Mouse (Mus musculus): ENCODE measurements at regions not wholly inside any gene's neighbourhood (a gene's known extent, or its start where the extent isn't known, plus 50 kb on each side); places are given as distances from the start of the nearest gene placed in this dataset.

DNA sequence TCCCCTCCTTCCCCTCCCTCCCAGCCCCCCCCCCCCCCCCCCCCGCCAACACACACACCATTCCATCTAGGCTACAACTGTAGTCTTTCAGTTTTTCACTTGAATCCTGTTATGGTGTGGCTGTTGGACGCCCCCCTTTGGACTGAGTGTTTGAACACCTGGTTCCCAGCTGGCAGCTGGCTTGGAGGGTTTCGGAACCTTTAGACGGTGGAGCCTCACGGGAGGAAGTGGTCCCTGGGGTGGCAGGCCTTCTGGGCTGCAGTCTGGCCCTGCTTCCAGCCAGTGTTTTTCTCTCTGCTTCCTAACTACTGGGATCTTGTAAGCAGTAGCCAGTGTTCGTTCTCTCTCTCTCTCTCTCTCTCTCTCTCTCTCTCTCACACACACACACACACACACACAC, 101.4 kb upstream of the Arid2 start:
- 26% methylated on average over 5 of the region's 6 CpGs for WGBS
- no peaks in the 10 kb centered on the region for H3K27me3 ChIP-seq
- no peaks in the 10 kb centered on the region; the same call in 1 of the 2 replicates for H3K9me3 ChIP-seq
- no peak overlapping the region for H3K9ac ChIP-seq
- H3K36me3 ChIP-seq, result no peaks in the 10 kb centered on the region
- no peak overlapping the region for H3K4me3 ChIP-seq
- H3K4me2 ChIP-seq, result no peak overlapping the region
- ATAC-seq (ENCODE audit: insufficient number of reproducible peaks, insufficient read depth, low FRiP score, low TSS enrichment, low read depth), result no peak
- peaks cover 4% of the 10 kb centered on the region for H3K4me1 ChIP-seq
- H3K27ac ChIP-seq, result no peak overlapping the region

DNA sequence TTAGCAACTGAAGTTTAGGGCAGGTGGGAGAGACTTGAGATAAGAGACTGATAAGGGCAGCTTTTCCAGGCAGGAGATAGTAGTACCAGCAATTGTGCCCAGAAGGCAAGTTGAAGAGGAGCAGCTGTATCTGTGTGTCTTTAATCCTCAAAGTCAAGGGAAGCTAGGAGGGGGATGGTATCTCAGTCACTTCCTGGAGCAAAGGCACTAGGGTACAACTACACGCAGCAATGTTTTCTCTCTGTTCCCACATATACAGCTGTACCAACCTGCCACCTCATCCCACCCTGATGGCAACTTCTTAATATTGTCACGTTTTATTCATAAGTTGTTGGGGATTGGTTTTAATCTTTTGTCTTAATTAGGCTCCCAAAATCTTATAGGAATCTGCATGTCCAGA, 97.8 kb upstream of the Arid2 start:
- no peak overlapping the region for H3K4me2 ChIP-seq
- H3K4me3 ChIP-seq, result no peak overlapping the region
- H3K36me3 ChIP-seq, result no peaks in the 10 kb centered on the region
- no peaks in the 10 kb centered on the region; the same call in 1 of the 2 replicates for H3K9me3 ChIP-seq
- WGBS, result 75% methylated on average over 2 of the region's 2 CpGs
- no peak overlapping the region for H3K9ac ChIP-seq
- H3K4me1 ChIP-seq, result peaks cover 4% of the 10 kb centered on the region
- H3K27me3 ChIP-seq, result no peaks in the 10 kb centered on the region
- ATAC-seq (ENCODE audit: insufficient number of reproducible peaks, insufficient read depth, low FRiP score, low TSS enrichment, low read depth), result no peak
- no peak overlapping the region for H3K27ac ChIP-seq

DNA sequence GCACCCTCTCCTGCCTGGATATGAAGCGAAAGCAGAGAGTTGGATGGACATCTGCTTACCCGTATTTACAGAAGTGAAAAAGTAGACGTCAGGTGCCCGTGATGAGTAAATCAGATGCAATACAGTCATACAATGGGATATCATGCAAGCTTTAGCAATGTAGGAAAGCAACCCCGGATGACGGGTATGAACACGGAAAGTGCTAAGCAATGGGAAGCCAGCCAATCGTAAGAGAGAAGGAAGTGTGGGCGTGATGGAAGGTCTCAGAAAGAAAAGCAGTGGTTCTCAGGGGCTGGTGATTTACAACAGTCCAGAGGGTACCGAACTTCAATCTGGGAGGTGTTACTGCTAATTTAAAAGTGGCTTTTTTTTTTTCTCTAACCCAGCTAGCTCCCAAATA, 89.9 kb upstream of the Arid2 start:
- H3K27ac ChIP-seq, result no peak overlapping the region
- no peak overlapping the region for H3K4me2 ChIP-seq
- H3K27me3 ChIP-seq, result no peaks in the 10 kb centered on the region
- no peak for ATAC-seq (ENCODE audit: insufficient number of reproducible peaks, insufficient read depth, low FRiP score, low TSS enrichment, low read depth)
- H3K9ac ChIP-seq, result no peak overlapping the region
- H3K9me3 ChIP-seq, result no peaks in the 10 kb centered on the region
- no peaks in the 10 kb centered on the region for H3K4me1 ChIP-seq
- no peaks in the 10 kb centered on the region for H3K36me3 ChIP-seq
- no peak overlapping the region for H3K4me3 ChIP-seq
- 80% methylated on average over 10 of the region's 10 CpGs for WGBS

DNA sequence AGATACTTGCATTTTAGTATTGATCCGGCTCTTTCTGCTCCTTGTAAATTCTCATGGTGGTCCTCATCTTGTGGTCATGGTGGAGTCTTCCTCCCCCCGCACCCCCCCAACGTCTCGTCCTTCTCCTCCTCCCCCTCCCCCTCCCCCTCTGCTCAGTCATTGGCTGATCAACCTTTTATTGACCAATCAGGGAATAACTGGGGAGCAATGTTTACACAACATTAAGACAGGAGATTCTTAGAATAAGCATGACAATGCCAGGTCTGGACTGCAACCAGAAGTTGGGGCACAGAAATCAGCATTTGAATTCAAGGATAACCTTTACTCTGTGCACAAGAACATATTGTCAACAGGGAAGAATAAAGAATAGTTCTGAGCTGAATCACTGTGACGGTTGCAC, 89.4 kb upstream of the Arid2 start:
- H3K36me3 ChIP-seq, result no peaks in the 10 kb centered on the region
- no peaks in the 10 kb centered on the region for H3K9me3 ChIP-seq
- H3K4me1 ChIP-seq, result no peaks in the 10 kb centered on the region
- H3K9ac ChIP-seq, result no peak overlapping the region
- H3K27me3 ChIP-seq, result no peaks in the 10 kb centered on the region
- H3K4me3 ChIP-seq, result no peak overlapping the region
- WGBS, result 51% methylated on average over 5 of the region's 5 CpGs
- ATAC-seq (ENCODE audit: insufficient number of reproducible peaks, insufficient read depth, low FRiP score, low TSS enrichment, low read depth), result no peak
- H3K4me2 ChIP-seq, result no peak overlapping the region
- H3K27ac ChIP-seq, result no peak overlapping the region

DNA sequence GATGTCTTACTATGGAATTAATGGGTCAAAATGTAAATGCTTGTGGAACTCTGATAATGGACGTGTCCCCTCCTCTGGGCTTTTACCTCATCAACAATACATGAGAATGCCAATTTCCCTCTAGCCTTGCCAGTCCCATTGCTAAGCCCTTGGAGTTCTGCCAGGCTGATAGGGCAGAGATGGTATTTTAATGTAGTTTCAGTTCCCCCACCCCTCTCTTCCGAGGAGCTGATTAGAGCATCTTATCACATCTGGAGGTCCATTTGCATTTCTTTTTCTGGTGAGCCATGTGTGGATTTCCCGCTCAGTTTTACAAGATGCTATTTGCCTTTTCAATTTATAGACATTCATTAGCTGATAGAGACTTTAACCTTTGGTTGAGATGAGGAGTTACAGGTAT, 86.0 kb upstream of the Arid2 start:
- Histone ChIP-seq H3K27ac (no peak overlapping the region), H3K4me2 (no peak overlapping the region), H3K4me3 (no peak overlapping the region), H3K4me1 (0 out of 2 replicates have a peak, but pooled peaks cover 2% of the 10 kb centered on the region), H3K27me3 (no peaks in the 10 kb centered on the region), H3K36me3 (no peaks in the 10 kb centered on the region), H3K9ac (no peak overlapping the region), H3K9me3 (no peaks in the 10 kb centered on the region)
- WGBS, result 81% methylated on average over 3 of the region's 3 CpGs
- ATAC-seq (ENCODE audit: insufficient number of reproducible peaks, insufficient read depth, low FRiP score, low TSS enrichment, low read depth), result no peak

DNA sequence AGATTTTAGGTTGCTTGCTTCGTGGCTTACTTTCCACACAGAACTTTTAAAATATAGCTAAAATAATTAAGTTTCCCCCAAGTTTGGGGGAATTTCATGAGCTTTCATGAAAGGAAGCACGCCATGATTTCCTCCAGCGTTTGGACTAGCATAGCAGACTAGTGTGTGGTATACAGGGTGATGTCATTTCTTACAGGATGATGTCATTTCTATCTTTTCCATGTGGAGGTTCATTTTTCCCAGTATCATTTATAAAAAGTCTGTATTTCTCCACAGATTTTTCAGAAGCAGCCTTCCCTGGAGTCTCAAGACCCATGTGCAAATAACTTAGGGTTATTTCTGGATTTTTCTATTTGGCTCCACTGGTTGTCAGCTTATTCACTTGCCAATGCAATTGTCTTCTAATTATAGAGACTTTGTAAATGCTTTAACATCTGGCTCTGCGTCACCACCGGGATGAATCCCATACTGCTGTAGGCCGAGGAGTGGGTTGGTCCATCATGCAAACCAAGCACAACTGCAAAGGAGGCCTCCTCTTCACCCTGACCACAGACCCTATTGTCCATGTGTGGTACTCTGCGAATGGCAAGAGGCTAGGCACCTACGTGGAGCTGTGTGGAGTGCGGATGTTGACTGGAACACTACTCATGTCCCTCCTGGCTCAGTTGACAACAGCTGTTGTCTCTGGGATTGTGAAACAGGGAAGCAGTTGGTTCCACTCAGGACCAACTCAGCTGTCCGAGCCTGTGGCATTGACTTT, 85.4 kb upstream of the Arid2 start:
- 0 out of 2 replicates have a peak, but pooled peaks cover 2% of the 10 kb centered on the region for H3K4me1 ChIP-seq
- H3K4me3 ChIP-seq, result no peak overlapping the region
- no peak for ATAC-seq (ENCODE audit: insufficient number of reproducible peaks, insufficient read depth, low FRiP score, low TSS enrichment, low read depth)
- no peak overlapping the region for H3K4me2 ChIP-seq
- H3K27ac ChIP-seq, result no peak overlapping the region
- H3K9ac ChIP-seq, result no peak overlapping the region
- WGBS, result 85% methylated on average over 10 of the region's 10 CpGs
- no peaks in the 10 kb centered on the region for H3K36me3 ChIP-seq
- no peaks in the 10 kb centered on the region for H3K27me3 ChIP-seq
- H3K9me3 ChIP-seq, result no peaks in the 10 kb centered on the region

DNA sequence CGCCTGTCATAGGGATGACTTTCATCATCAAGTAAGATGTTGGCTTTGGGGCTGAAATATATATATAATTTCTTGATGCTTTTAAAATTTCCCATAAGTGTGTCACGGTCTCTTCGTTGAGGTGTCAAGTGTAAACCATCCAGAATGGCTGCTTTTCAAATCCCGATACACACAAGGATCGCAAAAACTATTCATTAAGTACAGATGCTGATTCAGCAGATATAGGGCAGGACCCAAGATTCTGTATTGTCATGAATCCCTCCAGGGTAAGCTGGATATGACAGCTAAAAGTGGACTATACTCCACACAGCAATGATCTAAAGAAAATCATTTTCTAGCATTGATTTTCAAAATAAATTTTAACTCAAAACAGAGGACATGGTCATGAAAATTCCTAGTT, 83.1 kb upstream of the Arid2 start:
- no peak overlapping the region for H3K27ac ChIP-seq
- H3K4me2 ChIP-seq, result no peak overlapping the region
- H3K9ac ChIP-seq, result no peak overlapping the region
- WGBS, result 94% methylated on average over 5 of the region's 5 CpGs
- no peak for ATAC-seq (ENCODE audit: insufficient number of reproducible peaks, insufficient read depth, low FRiP score, low TSS enrichment, low read depth)
- H3K4me1 ChIP-seq, result 0 out of 2 replicates have a peak, but pooled peaks cover 2% of the 10 kb centered on the region
- H3K36me3 ChIP-seq, result no peaks in the 10 kb centered on the region
- no peaks in the 10 kb centered on the region for H3K27me3 ChIP-seq
- H3K9me3 ChIP-seq, result no peaks in the 10 kb centered on the region
- no peak overlapping the region for H3K4me3 ChIP-seq

DNA sequence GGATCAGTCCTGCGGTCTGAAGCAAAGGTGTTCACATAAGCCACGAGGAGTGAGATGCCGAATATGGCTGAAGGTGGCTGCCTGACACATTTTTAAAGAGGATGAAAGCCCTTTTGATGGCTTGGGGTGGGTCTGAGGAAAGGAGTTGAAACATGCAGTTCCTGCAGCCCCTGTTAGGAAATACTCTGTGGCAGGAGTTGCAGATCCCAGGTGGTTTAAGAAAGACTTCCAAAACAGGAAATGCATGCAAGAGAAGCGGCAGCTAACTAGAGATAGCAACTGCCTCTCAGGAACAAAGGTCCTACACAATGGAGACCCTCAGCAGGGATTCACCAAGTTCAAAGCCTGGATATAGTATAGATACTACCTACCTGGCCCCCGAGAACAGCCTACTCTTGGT, 82.7 kb upstream of the Arid2 start:
- Histone ChIP-seq H3K27me3 (no peaks in the 10 kb centered on the region), H3K9me3 (no peaks in the 10 kb centered on the region), H3K36me3 (no peaks in the 10 kb centered on the region), H3K9ac (no peak overlapping the region), H3K4me2 (no peak overlapping the region), H3K4me1 (0 out of 2 replicates have a peak, but pooled peaks cover 2% of the 10 kb centered on the region), H3K27ac (no peak overlapping the region), H3K4me3 (no peak overlapping the region)
- no peak for ATAC-seq (ENCODE audit: insufficient number of reproducible peaks, insufficient read depth, low FRiP score, low TSS enrichment, low read depth)
- WGBS, result 82% methylated on average over 5 of the region's 5 CpGs

DNA sequence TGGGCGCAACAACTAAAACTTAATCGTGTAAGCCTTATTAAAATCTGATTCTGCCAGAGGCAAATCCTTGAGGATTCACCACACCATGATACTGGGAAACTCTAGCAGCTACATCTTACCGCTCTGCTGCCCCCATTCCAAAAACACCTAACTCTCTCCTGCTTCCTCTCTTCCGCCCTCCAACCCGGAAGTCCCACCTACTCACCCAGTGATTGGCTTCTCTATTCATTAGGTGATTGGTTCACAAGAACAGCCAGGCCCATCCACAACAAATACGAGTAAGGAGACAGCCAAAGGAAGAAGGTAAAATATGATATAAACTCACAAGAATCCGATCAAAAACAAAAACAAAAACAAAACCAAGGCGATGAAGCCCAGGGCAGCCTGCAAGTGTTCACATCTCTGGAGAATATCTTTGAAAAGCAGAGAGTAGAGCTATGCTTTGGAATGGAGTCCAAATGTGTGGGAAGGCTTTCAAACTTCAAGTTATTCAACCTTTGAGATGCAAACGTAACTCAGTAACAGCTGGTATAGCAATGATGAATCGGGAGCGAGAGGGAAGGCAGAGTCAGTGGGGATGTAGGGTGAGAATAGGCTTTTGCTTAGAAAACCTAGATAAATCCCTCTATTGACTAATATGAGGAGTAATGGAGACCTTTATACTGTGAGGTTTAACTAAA, 76.5 kb upstream of the Arid2 start:
- Histone ChIP-seq H3K4me2 (no peak overlapping the region), H3K4me3 (no peak overlapping the region), H3K4me1 (no peaks in the 10 kb centered on the region), H3K27me3 (no peaks in the 10 kb centered on the region), H3K36me3 (no peaks in the 10 kb centered on the region), H3K9me3 (no peaks in the 10 kb centered on the region), H3K27ac (no peak overlapping the region), H3K9ac (no peak overlapping the region)
- no peak for ATAC-seq (ENCODE audit: insufficient number of reproducible peaks, insufficient read depth, low FRiP score, low TSS enrichment, low read depth)
- WGBS, result 81% methylated on average over 11 of the region's 11 CpGs

DNA sequence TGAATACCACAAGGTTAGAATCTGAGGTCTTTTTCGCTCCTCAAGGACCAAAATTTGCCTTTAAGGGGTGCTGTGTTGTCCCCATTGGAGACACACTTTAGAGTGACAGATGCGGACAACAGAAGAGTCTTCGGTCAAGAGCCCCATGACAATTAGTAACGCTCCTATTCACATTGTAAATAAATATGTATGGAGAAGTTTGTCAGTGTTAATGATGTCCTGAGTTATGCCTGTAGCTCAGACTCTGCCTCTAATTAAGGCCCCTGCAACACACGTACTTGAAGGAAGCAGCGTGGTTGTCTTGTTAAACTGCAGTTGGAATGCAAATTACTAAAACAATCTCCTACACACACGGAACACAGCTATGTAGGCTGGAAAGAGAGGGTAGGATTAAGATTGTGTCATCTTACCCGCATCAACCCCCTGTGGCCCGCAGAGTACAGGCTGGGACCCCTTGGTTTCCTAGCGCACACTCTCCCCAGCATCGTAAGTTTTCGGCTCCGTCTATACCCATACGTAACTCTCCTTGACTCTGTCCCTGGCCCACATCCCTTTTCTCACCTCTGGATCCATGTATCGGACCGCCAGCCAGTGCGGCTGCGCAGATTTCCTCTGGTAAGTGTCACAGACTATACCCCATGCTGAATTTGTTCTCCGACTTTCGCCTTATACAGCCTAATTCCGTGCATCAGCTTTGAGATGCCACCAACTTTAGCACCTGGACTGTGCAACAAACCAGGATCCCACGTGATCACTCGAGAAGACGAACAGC, 73.6 kb upstream of the Arid2 start:
- Histone ChIP-seq H3K36me3 (no peaks in the 10 kb centered on the region), H3K4me3 (no peak overlapping the region), H3K9me3 (no peaks in the 10 kb centered on the region), H3K4me2 (no peak overlapping the region), H3K9ac (no peak overlapping the region), H3K4me1 (no peaks in the 10 kb centered on the region), H3K27me3 (no peaks in the 10 kb centered on the region), H3K27ac (no peak overlapping the region)
- 86% methylated on average over 24 of the region's 24 CpGs for WGBS
- ATAC-seq (ENCODE audit: insufficient number of reproducible peaks, insufficient read depth, low FRiP score, low TSS enrichment, low read depth), result no peak

DNA sequence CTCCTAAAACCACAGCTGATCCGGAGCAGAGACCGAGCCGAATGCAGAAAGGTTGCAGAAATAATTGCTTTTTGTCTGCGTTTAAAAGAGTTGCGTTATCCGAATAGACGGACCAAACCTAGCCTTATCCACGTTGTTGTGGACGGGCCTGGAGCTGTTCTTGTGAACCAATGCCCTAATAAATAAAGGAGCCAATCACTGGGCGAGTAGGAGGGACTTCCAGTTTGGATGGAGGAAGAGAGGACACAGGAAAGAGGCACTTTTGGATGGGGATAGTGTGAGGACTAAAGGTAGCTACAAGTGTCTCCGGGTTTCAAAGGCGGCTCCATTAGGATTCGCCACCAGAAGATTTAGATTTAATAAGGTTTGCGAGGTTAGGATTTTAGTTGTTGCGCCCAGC, 69.4 kb upstream of the Arid2 start:
- H3K4me2 ChIP-seq, result no peak overlapping the region
- H3K9ac ChIP-seq, result no peak overlapping the region
- WGBS, result 94% methylated on average over 15 of the region's 15 CpGs
- no peaks in the 10 kb centered on the region for H3K27me3 ChIP-seq
- no peak overlapping the region for H3K4me3 ChIP-seq
- H3K27ac ChIP-seq, result no peak overlapping the region
- H3K9me3 ChIP-seq, result no peaks in the 10 kb centered on the region
- ATAC-seq (ENCODE audit: insufficient number of reproducible peaks, insufficient read depth, low FRiP score, low TSS enrichment, low read depth), result no peak
- H3K36me3 ChIP-seq, result no peaks in the 10 kb centered on the region
- no peaks in the 10 kb centered on the region for H3K4me1 ChIP-seq

DNA sequence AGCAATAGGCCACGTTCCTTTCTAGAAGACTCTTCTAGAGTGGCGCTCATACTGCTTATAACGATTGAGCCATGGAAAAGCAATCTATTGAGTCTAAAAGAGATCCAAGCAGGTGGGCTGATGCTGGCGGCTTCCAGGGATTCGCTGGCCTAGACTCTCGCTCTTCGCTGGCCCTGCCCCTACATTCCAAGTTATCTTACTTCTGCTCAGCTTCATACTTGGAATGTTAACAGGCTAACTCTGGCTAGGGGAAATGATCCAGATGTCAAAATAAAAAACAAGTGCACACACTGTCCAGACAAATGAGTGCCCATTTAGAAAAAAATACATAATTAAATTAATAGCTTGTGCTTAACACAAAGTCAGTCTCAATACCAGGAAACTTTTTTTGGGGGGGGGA, 67.6 kb upstream of the Arid2 start:
- no peak for ATAC-seq (ENCODE audit: insufficient number of reproducible peaks, insufficient read depth, low FRiP score, low TSS enrichment, low read depth)
- H3K9ac ChIP-seq, result no peak overlapping the region
- WGBS, result 88% methylated on average over 7 of the region's 7 CpGs

More for the DNA sequence above, 67.6 kb upstream of the Arid2 start:
- Histone ChIP-seq H3K27ac (no peak overlapping the region), H3K27me3 (no peaks in the 10 kb centered on the region), H3K9me3 (no peaks in the 10 kb centered on the region), H3K4me3 (no peak overlapping the region), H3K4me2 (no peak overlapping the region), H3K4me1 (no peaks in the 10 kb centered on the region), H3K36me3 (no peaks in the 10 kb centered on the region)
